Mouse (Mus musculus): Measurements from ENCODE around the gene Gnat2. TPM values are rescaled to one million over a fixed set of nuclear protein-coding genes. Genes with fewer than 3 reads are reported as not detected.

Gnat2 gene
- polyA plus RNA-seq, 1 experiment from 2014 or later, result 1.3 TPM

DNA sequence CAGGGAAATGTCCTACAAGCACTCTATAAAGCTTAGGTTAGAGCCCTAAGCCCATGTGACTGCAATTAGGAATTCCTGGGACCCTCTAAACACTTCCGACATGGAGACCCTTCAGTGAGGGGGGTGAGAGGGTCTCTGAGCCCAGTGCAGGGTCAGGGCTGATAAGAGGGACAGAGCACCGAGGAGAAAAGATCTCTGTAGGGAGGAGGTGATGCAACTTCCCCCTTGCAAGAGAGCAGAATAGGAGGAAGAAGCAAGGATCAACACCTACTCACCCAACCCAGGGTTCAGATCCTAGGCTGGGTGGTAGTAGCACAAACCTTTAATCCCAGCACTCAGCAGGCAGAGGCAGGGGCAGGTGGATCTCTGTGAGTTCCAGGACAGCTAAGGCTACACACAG, 9.4 kb upstream of the Gnat2 start:
- Histone ChIP-seq H3K4me3 (replicated peaks; ENCODE audit: low read length) (no peak overlapping the region), H3K4me1 (ENCODE audit: control insufficient read depth, insufficient read depth, low read length) (peaks cover 42% of the 10 kb centered on the region), H3K4me2 (ENCODE audit: low read depth, low read length) (no peak overlapping the region), H3K27me3 (ENCODE audit: control insufficient read depth, insufficient read depth, low read length) (no peaks in the 10 kb centered on the region), H3K27ac (ENCODE audit: low read length) (no peak overlapping the region), H3K9me3 (replicated peaks; ENCODE audit: control insufficient read depth, low read length) (no peaks in the 10 kb centered on the region), H3K36me3 (ENCODE audit: control insufficient read depth, insufficient read depth, low read length) (peaks cover 10% of the 10 kb centered on the region), H3K9ac (ENCODE audit: low read length) (no peak overlapping the region)
- 34% methylated on average over 2 of the region's 2 CpGs for WGBS
- no peak for ATAC-seq (ENCODE audit: insufficient read depth, low FRiP score)

DNA sequence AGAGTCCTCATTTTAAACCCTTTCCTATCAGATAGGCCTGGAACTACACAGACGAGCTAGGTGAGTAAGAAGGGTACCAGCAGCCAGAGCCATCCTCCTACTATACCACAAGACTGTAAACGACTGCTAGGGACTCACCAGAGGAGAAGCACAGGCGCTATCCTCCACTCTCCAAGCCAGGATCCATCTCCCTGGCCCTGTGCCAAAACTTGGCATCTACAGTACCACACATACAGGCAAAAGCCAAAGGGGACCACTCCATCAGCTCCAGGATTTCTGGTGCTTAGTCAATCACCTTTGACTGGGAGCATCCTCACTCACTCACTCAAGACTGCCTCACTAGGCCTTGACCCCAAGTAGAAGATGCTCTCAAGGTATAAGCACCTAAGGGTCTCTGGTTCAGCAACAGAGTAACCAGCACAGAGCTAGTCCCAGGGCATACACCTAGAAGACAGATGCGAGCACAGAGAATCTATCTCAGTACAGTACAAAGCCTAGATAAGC, 8.6 kb upstream of the Gnat2 start:
- Histone ChIP-seq H3K27me3 (ENCODE audit: control insufficient read depth, insufficient read depth, low read length) (no peaks in the 10 kb centered on the region), H3K27ac (ENCODE audit: low read length) (no peak overlapping the region), H3K4me3 (replicated peaks; ENCODE audit: low read length) (peak overlapping the region; percentile 69; the same call in 1 of the 2 replicates), H3K4me1 (ENCODE audit: control insufficient read depth, insufficient read depth, low read length) (peaks cover 46% of the 10 kb centered on the region), H3K36me3 (ENCODE audit: control insufficient read depth, insufficient read depth, low read length) (peaks cover 5% of the 10 kb centered on the region; the same call in 1 of the 2 replicates), H3K9ac (ENCODE audit: low read length) (peak overlapping the region; percentile 84; the same call in 1 of the 2 replicates), H3K9me3 (replicated peaks; ENCODE audit: control insufficient read depth, low read length) (no peaks in the 10 kb centered on the region), H3K4me2 (ENCODE audit: low read depth, low read length) (peak overlapping the region; percentile 99)
- ATAC-seq (ENCODE audit: insufficient read depth, low FRiP score), result no peak
- 68% methylated on average over 4 of the region's 4 CpGs for WGBS

DNA sequence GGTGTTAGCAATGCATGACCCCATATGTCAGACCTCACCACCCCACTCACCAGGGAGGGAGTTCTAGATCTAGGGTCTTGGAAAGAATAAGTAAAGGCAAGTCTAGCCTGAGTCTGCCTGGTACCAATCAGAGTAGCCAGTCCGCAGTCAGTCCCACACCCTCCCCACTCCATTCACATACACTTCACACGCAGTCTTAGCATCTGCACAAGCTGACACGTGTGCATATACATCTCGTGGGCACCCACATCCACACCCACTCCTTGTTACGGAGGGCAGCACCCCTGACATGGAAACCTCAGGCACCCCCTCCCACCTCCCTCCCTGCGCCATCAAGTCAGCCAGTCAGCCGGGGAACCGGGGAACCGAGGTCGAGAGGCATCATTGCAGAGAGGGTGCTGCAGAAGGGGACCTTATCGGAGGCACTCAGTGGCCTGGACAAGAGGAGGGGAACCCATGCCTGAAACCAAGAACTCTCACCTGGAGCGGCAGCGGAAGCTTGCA, 7.8 kb upstream of the Gnat2 start:
- H3K36me3 ChIP-seq (ENCODE audit: control insufficient read depth, insufficient read depth, low read length), result peaks cover 5% of the 10 kb centered on the region; the same call in 1 of the 2 replicates
- peak overlapping the region; percentile 69 for H3K4me3 ChIP-seq (replicated peaks; ENCODE audit: low read length)
- H3K27me3 ChIP-seq (ENCODE audit: control insufficient read depth, insufficient read depth, low read length), result no peaks in the 10 kb centered on the region
- peak overlapping the region; percentile 84 for H3K9ac ChIP-seq (ENCODE audit: low read length)
- peaks cover 53% of the 10 kb centered on the region for H3K4me1 ChIP-seq (ENCODE audit: control insufficient read depth, insufficient read depth, low read length)
- H3K4me2 ChIP-seq (ENCODE audit: low read depth, low read length), result peak overlapping the region; percentile 99
- ATAC-seq (ENCODE audit: insufficient read depth, low FRiP score), result peak; percentile 4; the same call in 1 of the 2 replicates
- H3K27ac ChIP-seq (ENCODE audit: low read length), result peak overlapping the region; percentile 96
- H3K9me3 ChIP-seq (replicated peaks; ENCODE audit: control insufficient read depth, low read length), result no peaks in the 10 kb centered on the region
- 10% methylated on average over 13 of the region's 13 CpGs for WGBS

DNA sequence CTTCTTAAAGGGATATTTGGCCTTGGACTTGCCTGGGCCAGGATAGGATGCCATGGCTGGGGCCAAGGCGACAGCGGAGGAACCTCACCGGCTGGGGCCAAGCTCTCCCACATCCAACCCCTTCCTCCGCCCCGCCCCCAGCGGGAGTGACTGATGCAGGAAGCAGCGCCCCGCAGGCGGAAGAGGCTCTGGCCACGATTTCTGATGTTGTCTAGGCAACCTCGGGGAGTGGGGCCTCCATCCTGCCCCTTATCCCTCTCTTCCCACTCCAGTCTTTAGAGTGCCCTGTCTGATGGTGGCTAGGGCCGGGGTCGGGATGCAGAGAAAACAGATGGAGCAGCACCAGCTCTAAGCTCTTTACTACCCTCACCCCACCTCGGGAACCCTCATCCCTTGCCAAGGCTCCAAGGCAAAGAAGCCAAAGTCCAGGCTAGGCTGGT, 7.3 kb upstream of the Gnat2 start:
- peak overlapping the region; percentile 96 for H3K27ac ChIP-seq (ENCODE audit: low read length)
- H3K9ac ChIP-seq (ENCODE audit: low read length), result peak overlapping the region; percentile 84
- H3K9me3 ChIP-seq (replicated peaks; ENCODE audit: control insufficient read depth, low read length), result no peaks in the 10 kb centered on the region
- H3K4me1 ChIP-seq (ENCODE audit: control insufficient read depth, insufficient read depth, low read length), result peaks cover 58% of the 10 kb centered on the region
- H3K4me2 ChIP-seq (ENCODE audit: low read depth, low read length), result peak overlapping the region; percentile 99
- peak overlapping the region; percentile 69 for H3K4me3 ChIP-seq (replicated peaks; ENCODE audit: low read length)
- WGBS, result 0% methylated on average over 14 of the region's 14 CpGs
- peak; percentile 88 for ATAC-seq (ENCODE audit: insufficient read depth, low FRiP score)
- no peaks in the 10 kb centered on the region for H3K27me3 ChIP-seq (ENCODE audit: control insufficient read depth, insufficient read depth, low read length)
- H3K36me3 ChIP-seq (ENCODE audit: control insufficient read depth, insufficient read depth, low read length), result peaks cover 2% of the 10 kb centered on the region; the same call in 1 of the 2 replicates

DNA sequence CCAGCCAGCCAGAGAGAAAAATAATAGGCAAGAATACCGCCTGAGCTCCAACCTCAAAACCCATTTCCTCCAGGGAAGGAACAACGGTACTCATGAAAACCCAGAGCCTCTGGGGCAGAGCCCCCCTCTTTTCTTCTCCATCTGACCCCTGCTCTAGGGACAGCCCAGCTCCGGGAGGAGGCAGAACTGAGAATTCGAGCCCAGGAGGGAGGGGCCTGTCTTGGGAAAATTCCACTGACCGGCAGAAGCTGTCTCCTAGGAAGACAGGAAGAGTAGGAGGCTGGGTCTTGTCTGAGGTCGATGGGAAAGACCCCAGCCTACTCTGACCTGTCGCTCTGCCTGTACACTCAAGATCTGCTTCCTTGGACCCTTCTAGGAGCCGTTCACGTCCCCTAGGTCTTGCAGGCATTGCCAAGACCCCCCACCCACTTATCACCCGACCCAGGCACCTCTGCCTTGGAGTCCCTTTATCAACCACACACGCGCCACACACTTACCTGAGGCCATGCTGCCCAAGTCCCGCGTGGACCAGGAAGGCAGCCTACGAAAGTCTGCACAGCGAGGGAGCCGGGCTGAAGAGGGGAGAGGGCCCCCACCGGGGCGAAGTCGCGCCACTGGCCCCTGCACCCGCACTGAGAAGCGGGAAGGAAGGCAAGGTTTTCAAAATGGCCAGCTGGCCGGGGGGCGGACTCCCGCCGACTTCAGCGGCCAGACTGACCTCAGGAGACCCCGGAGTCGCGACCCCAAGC, 6.7 kb upstream of the Gnat2 start:
- peak; percentile 83 for ATAC-seq (ENCODE audit: insufficient read depth, low FRiP score)
- Histone ChIP-seq H3K36me3 (ENCODE audit: control insufficient read depth, insufficient read depth, low read length) (no peaks in the 10 kb centered on the region), H3K27me3 (ENCODE audit: control insufficient read depth, insufficient read depth, low read length) (no peaks in the 10 kb centered on the region), H3K9me3 (replicated peaks; ENCODE audit: control insufficient read depth, low read length) (no peaks in the 10 kb centered on the region), H3K27ac (ENCODE audit: low read length) (peak overlapping the region; percentile 96), H3K4me3 (replicated peaks; ENCODE audit: low read length) (peak overlapping the region; percentile 69), H3K4me2 (ENCODE audit: low read depth, low read length) (peak overlapping the region; percentile 99), H3K9ac (ENCODE audit: low read length) (peak overlapping the region; percentile 84), H3K4me1 (ENCODE audit: control insufficient read depth, insufficient read depth, low read length) (peaks cover 60% of the 10 kb centered on the region)
- WGBS, result 0% methylated on average over 31 of the region's 31 CpGs

DNA sequence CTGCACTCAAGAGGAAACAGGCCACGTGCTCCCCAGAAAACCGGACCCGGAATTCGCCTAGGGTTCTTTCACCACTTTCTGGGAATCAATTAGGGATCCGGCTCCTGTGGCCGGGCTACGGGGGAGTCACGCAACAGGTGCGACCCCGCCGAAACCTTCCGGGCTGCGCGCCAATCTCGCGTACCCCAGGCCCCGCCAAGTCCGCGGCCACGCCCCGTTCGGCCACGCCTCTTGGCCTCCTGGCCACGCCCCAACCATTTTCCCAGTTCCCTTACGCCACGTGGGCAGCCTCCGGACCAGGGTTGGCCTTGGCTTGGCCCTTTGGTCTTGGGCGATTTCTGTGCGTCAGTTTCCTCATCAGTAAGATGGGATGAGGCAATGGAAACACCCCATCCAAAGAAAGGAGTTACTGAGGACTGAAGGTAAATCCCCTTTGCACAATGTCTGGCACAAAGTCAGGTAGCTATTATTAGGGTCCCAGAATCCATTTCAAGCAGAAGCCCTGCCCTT, 6.1 kb upstream of the Gnat2 start, which contains the start of gene Ampd2:
TSS of gene Ampd2 (minus strand) at position 182 of the 510 bp plus-strand sequence.
- H3K9me3 ChIP-seq (replicated peaks; ENCODE audit: control insufficient read depth, low read length), result no peaks in the 10 kb centered on the region
- H3K27ac ChIP-seq (ENCODE audit: low read length), result peak within 1 kb of the TSS; percentile 96
- peak within 1 kb of the TSS; percentile 99 for H3K4me2 ChIP-seq (ENCODE audit: low read depth, low read length)
- peak within 1 kb of the TSS; percentile 84 for H3K9ac ChIP-seq (ENCODE audit: low read length)
- WGBS, result under 1% methylated on average over 29 of the region's 29 CpGs
- H3K36me3 ChIP-seq (ENCODE audit: control insufficient read depth, insufficient read depth, low read length), result no peaks in the 10 kb centered on the region
- peaks cover 60% of the 10 kb centered on the region for H3K4me1 ChIP-seq (ENCODE audit: control insufficient read depth, insufficient read depth, low read length)
- no peaks in the 10 kb centered on the region for H3K27me3 ChIP-seq (ENCODE audit: control insufficient read depth, insufficient read depth, low read length)
- peak within 1 kb of the TSS; percentile 69 for H3K4me3 ChIP-seq (replicated peaks; ENCODE audit: low read length)
- ATAC-seq (ENCODE audit: insufficient read depth, low FRiP score), result peak; percentile 46; the same call in 1 of the 2 replicates

DNA sequence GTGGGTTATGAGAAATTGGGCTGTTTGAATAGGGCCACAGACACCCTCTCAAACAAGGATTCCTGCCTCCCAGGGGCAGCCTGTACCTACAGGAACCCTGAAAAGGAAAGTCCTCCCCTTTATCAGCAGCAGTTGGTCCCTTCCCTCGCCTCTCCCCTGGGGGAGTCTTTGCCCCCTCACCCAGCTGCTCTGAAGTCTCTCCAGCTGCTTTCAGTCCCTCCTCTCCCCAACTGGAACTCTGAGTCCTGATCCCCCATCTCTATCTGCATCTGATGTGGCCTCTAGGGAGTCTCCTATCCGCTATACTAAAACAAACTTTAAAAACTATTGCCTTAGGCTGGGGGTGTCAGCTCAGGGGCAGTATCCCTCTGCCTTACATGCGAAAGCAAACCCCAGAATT, 5.3 kb upstream of the Gnat2 start:
- H3K4me1 ChIP-seq (ENCODE audit: control insufficient read depth, insufficient read depth, low read length), result peaks cover 51% of the 10 kb centered on the region
- H3K9me3 ChIP-seq (replicated peaks; ENCODE audit: control insufficient read depth, low read length), result no peaks in the 10 kb centered on the region
- WGBS, result 71% methylated on average over 3 of the region's 3 CpGs
- H3K4me3 ChIP-seq (replicated peaks; ENCODE audit: low read length), result no peak overlapping the region
- H3K36me3 ChIP-seq (ENCODE audit: control insufficient read depth, insufficient read depth, low read length), result no peaks in the 10 kb centered on the region
- ATAC-seq (ENCODE audit: insufficient read depth, low FRiP score), result no peak
- H3K9ac ChIP-seq (ENCODE audit: low read length), result 0 out of 2 replicates have a peak overlapping the region, but pooled peaks have one; percentile 8
- no peaks in the 10 kb centered on the region for H3K27me3 ChIP-seq (ENCODE audit: control insufficient read depth, insufficient read depth, low read length)
- 0 out of 2 replicates have a peak overlapping the region, but pooled peaks have one; percentile 99 for H3K4me2 ChIP-seq (ENCODE audit: low read depth, low read length)
- peak overlapping the region; percentile 96; the same call in 1 of the 2 replicates for H3K27ac ChIP-seq (ENCODE audit: low read length)

DNA sequence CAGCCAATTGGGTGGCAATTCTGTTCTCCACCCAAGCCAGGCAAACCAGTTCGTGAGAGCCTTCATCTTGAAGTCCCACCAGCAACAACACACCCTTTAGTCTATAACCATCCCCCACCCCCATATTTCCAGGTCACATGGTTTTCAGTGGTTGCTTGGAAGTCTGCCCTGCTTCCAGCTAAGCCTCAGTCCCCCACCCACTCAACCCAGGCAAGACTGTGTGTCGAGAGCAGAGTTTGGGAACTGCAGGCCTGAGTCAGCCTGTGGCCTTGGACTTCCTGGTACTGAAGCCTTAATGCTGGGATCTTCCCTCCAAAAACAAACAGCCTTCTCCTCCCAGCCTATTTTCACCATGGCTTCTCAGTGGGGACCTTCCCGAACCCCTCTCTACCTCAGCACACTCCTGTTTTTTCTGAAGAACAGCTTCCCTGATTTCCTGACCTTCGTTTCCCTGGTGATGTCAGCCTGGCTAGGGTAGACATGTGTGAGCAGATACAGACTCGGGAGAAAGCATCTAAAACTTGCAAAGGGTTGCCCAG, 3.7 kb upstream of the Gnat2 start:
- Histone ChIP-seq H3K36me3 (ENCODE audit: control insufficient read depth, insufficient read depth, low read length) (no peaks in the 10 kb centered on the region), H3K27me3 (ENCODE audit: control insufficient read depth, insufficient read depth, low read length) (no peaks in the 10 kb centered on the region), H3K27ac (ENCODE audit: low read length) (peak overlapping the region; percentile 25; the same call in 1 of the 2 replicates), H3K4me3 (replicated peaks; ENCODE audit: low read length) (no peak overlapping the region), H3K4me1 (ENCODE audit: control insufficient read depth, insufficient read depth, low read length) (peaks cover 37% of the 10 kb centered on the region), H3K9me3 (replicated peaks; ENCODE audit: control insufficient read depth, low read length) (no peaks in the 10 kb centered on the region), H3K4me2 (ENCODE audit: low read depth, low read length) (peak overlapping the region; percentile 6; the same call in 1 of the 2 replicates), H3K9ac (ENCODE audit: low read length) (peak overlapping the region; percentile 24)
- 31% methylated on average over 5 of the region's 5 CpGs for WGBS
- no peak for ATAC-seq (ENCODE audit: insufficient read depth, low FRiP score)

Measured in stomach, embryonic 16.5 days (tissue).